Mouse (Mus musculus): ENCODE data around the gene Rpl21. TPM values are rescaled to one million over a fixed set of nuclear protein-coding genes. Genes with fewer than 3 reads are reported as not detected.

Gene Rpl21
- polyA plus RNA-seq, 1 experiment: 98.3 TPM

DNA sequence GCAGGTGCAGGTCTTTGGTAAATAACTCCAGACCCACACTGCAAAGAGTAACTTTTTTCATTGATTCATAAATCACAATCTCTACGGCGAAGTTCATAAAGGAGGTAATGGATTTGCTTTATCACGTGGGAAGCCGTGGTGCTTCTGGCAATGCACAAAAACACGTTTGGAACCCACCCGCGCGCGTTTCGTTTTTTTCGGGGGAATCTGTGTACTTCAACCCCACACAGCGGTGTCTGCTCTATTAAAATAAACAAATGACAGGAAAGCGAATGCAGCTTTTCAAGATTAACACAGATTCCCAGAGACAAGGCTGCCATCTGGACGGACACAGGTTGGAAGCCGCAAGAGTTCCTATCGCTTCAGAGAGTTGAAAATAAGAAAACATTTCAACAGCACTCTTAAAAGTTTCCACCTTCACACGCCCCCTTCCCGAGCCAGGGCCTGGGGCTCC is 39.0 kb upstream of the Rpl21 start:
- Histone ChIP-seq H3K4me3 (ENCODE audit: insufficient read depth, low read depth, low read length) (peak overlapping the region; percentile 71), H3K27me3 (replicated peaks; ENCODE audit: control insufficient read depth, insufficient read depth, low read length) (no peaks in the 10 kb centered on the region), H3K4me1 (ENCODE audit: control insufficient read depth, insufficient read depth, low read length) (peaks cover 42% of the 10 kb centered on the region), H3K36me3 (ENCODE audit: control insufficient read depth, insufficient read depth, low read length) (no peaks in the 10 kb centered on the region), H3K27ac (ENCODE audit: insufficient read depth, low read depth, low read length) (peak overlapping the region; percentile 33)
- DNase-seq: no peak
- TF ChIP-seq POLR2A (IDR thresholded peaks at IDR 0.05; ENCODE audit: low read depth, low read length) (no peak), CTCF (conservative IDR thresholded peaks at IDR 0.05; ENCODE audit: insufficient read depth, insufficient read length, low read depth, low read length) (no peak)
- under 1% methylated on average over 18 of the region's 18 CpGs for WGBS

DNA sequence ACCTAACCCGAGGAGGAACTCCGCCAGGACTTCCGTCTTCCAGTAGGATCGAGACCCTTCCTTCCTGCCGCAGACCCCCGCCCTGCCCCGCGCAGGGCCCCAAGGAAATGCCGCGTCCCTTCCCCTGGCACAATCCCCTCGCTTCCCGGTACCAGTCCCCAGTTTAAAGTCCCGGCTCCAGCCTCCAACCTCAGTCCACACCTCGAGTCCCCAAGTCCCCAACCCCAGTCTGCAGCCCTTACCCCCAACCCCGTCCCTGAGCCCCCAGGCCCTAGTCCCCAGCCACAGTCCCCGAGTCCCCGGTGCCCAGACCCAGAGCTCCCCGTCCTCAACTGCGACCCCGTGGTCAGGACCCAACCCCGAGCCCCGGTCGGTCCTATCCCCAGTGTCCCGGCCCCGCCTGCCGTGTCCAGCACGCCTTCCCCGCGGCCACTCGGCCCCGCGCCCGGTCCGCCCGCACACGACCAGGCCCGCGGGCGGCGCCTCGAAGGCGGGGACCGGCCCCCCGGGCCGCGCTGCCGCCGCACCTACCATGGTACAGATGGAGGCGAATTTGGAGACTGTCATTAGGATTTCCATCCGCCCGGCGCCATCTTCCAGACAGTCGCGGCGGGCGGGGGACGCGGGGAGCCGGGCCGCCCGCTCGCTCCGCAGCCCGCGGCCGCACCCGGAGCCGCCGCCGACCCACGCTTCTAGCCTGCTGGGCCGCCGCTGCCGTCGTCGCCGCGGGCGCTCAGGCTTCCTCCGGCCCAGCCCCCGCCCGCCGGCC is 38.4 kb upstream of the Rpl21 start:
- H3K27ac ChIP-seq (ENCODE audit: insufficient read depth, low read depth, low read length): peak overlapping the region; percentile 41
- H3K27me3 ChIP-seq (replicated peaks; ENCODE audit: control insufficient read depth, insufficient read depth, low read length): no peaks in the 10 kb centered on the region
- peak overlapping the region; percentile 71 for H3K4me3 ChIP-seq (ENCODE audit: insufficient read depth, low read depth, low read length)
- DNase-seq: no peak
- under 1% methylated on average over 83 of the region's 83 CpGs for WGBS
- no peaks in the 10 kb centered on the region for H3K36me3 ChIP-seq (ENCODE audit: control insufficient read depth, insufficient read depth, low read length)
- TF ChIP-seq CTCF (conservative IDR thresholded peaks at IDR 0.05; ENCODE audit: insufficient read depth, insufficient read length, low read depth, low read length): no peak
- no peak for TF ChIP-seq POLR2A (IDR thresholded peaks at IDR 0.05; ENCODE audit: low read depth, low read length)
- H3K4me1 ChIP-seq (ENCODE audit: control insufficient read depth, insufficient read depth, low read length): peaks cover 37% of the 10 kb centered on the region

- TF ChIP-seq CTCF (conservative IDR thresholded peaks at IDR 0.05; ENCODE audit: insufficient read depth, insufficient read length, low read depth, low read length) (no peak), POLR2A (IDR thresholded peaks at IDR 0.05; ENCODE audit: low read depth, low read length) (no peak)
- Histone ChIP-seq H3K4me3 (ENCODE audit: insufficient read depth, low read depth, low read length) (peak within 1 kb of the TSS; percentile 71), H3K36me3 (ENCODE audit: control insufficient read depth, insufficient read depth, low read length) (no peaks in the 10 kb centered on the region), H3K27ac (ENCODE audit: insufficient read depth, low read depth, low read length) (peak within 1 kb of the TSS; percentile 41), H3K27me3 (replicated peaks; ENCODE audit: control insufficient read depth, insufficient read depth, low read length) (no peaks in the 10 kb centered on the region), H3K4me1 (ENCODE audit: control insufficient read depth, insufficient read depth, low read length) (peaks cover 32% of the 10 kb centered on the region)
- under 1% methylated on average over 50 of the region's 51 CpGs for WGBS
- peak; percentile 99 for DNase-seq
Measured at GRCm38 (mm10) chr5:146794853-146795252, 37.8 kb upstream of the Rpl21 start, which contains the start of gene Usp12. TSS of gene Usp12 (minus strand) at chr5:146795006.

DNA sequence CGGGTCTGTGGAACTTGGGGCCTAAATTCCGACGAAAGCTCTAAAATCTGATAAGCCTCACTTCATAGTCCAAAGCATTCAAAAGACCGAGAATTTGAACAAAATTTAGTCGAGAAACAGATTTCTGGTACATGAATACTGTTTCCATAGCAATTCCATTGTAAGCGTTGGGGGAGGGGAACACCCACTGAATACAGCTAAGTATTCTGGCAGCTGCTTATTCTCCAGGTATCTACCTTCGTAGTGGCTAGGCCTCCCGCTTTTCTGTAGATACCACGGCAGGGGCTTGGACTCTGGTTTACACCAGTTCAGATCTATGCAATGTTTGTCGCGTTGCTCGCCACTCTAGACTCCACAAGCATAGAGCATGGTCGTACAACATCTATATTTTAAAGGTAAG is 37.0 kb upstream of the Rpl21 start:
- 85% methylated on average over 13 of the region's 13 CpGs for WGBS
- Histone ChIP-seq H3K27ac (ENCODE audit: insufficient read depth, low read depth, low read length) (no peak overlapping the region), H3K4me3 (ENCODE audit: insufficient read depth, low read depth, low read length) (no peak overlapping the region), H3K4me1 (ENCODE audit: control insufficient read depth, insufficient read depth, low read length) (peaks cover 27% of the 10 kb centered on the region), H3K36me3 (ENCODE audit: control insufficient read depth, insufficient read depth, low read length) (no peaks in the 10 kb centered on the region), H3K27me3 (replicated peaks; ENCODE audit: control insufficient read depth, insufficient read depth, low read length) (no peaks in the 10 kb centered on the region)
- DNase-seq: no peak
- TF ChIP-seq POLR2A (IDR thresholded peaks at IDR 0.05; ENCODE audit: low read depth, low read length) (no peak), CTCF (conservative IDR thresholded peaks at IDR 0.05; ENCODE audit: insufficient read depth, insufficient read length, low read depth, low read length) (no peak)

GRCm38 (mm10) chr5:146798031-146798430 is 34.7 kb upstream of the Rpl21 start:
- H3K4me1 ChIP-seq (ENCODE audit: control insufficient read depth, insufficient read depth, low read length): peaks cover 5% of the 10 kb centered on the region
- no peak for TF ChIP-seq CTCF (conservative IDR thresholded peaks at IDR 0.05; ENCODE audit: insufficient read depth, insufficient read length, low read depth, low read length)
- no peak for TF ChIP-seq POLR2A (IDR thresholded peaks at IDR 0.05; ENCODE audit: low read depth, low read length)
- no peaks in the 10 kb centered on the region for H3K27me3 ChIP-seq (replicated peaks; ENCODE audit: control insufficient read depth, insufficient read depth, low read length)
- 42% methylated on average over 9 of the region's 9 CpGs for WGBS
- no peaks in the 10 kb centered on the region for H3K36me3 ChIP-seq (ENCODE audit: control insufficient read depth, insufficient read depth, low read length)
- no peak overlapping the region for H3K4me3 ChIP-seq (ENCODE audit: insufficient read depth, low read depth, low read length)
- no peak overlapping the region for H3K27ac ChIP-seq (ENCODE audit: insufficient read depth, low read depth, low read length)
- no peak for DNase-seq

- no peaks in the 10 kb centered on the region for H3K4me1 ChIP-seq (ENCODE audit: control insufficient read depth, insufficient read depth, low read length)
- H3K36me3 ChIP-seq (ENCODE audit: control insufficient read depth, insufficient read depth, low read length): no peaks in the 10 kb centered on the region
- no peak overlapping the region for H3K27ac ChIP-seq (ENCODE audit: insufficient read depth, low read depth, low read length)
- no peaks in the 10 kb centered on the region for H3K27me3 ChIP-seq (replicated peaks; ENCODE audit: control insufficient read depth, insufficient read depth, low read length)
- no peak overlapping the region for H3K4me3 ChIP-seq (ENCODE audit: insufficient read depth, low read depth, low read length)
- no peak for TF ChIP-seq POLR2A (IDR thresholded peaks at IDR 0.05; ENCODE audit: low read depth, low read length)
- TF ChIP-seq CTCF (conservative IDR thresholded peaks at IDR 0.05; ENCODE audit: insufficient read depth, insufficient read length, low read depth, low read length): no peak
- DNase-seq: no peak
- WGBS: 63% methylated on average over 8 of the region's 8 CpGs
Measured at GRCm38 (mm10) chr5:146806004-146806430, 26.7 kb upstream of the Rpl21 start.

DNA sequence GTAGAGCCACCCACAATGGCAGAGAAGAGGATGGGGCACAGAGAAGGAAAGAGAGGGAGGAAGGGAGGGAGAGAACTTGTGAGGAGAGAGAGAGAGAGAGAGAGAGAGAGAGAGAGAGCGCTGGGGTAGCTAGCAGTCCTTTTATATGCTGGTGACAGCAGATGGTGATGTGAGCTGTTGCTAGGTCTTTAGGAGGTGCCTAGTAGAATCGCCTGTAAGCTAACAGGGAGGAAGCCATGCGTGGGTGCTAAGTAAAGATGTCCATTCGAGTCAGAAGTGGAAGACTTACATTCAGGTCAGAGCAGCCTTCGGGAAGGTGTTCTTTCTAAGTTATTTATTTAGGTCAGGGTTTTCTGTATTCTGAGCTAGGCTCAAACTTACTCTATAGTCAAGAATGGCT is 22.7 kb upstream of the Rpl21 start:
- H3K27me3 ChIP-seq (replicated peaks; ENCODE audit: control insufficient read depth, insufficient read depth, low read length): no peaks in the 10 kb centered on the region
- DNase-seq: no peak
- no peaks in the 10 kb centered on the region for H3K4me1 ChIP-seq (ENCODE audit: control insufficient read depth, insufficient read depth, low read length)
- H3K27ac ChIP-seq (ENCODE audit: insufficient read depth, low read depth, low read length): no peak overlapping the region
- H3K4me3 ChIP-seq (ENCODE audit: insufficient read depth, low read depth, low read length): no peak overlapping the region
- no peak for TF ChIP-seq POLR2A (IDR thresholded peaks at IDR 0.05; ENCODE audit: low read depth, low read length)
- no peak for TF ChIP-seq CTCF (conservative IDR thresholded peaks at IDR 0.05; ENCODE audit: insufficient read depth, insufficient read length, low read depth, low read length)
- H3K36me3 ChIP-seq (ENCODE audit: control insufficient read depth, insufficient read depth, low read length): no peaks in the 10 kb centered on the region
- 70% methylated on average over 5 of the region's 5 CpGs for WGBS

All from kidney, adult 2 months (tissue).